Mouse (Mus musculus) liver, adult 2 months (tissue): ENCODE measurements around the gene Arhgap31.

Source experiments
- CTCF ChIP-seq: fragments of 200-500 bp; IDR thresholded peaks from 2 replicates; pipeline ENCODE4 v1.5.1; 2011; ENCODE audit warnings: low read depth, low read length, control low read depth
- POLR2A ChIP-seq: fragments of 200-500 bp; IDR thresholded peaks from 2 replicates; pipeline ENCODE4 v1.6.1; 2011; ENCODE audit warnings: low read length, control low read depth; ENCODE audit not compliant: insufficient read depth; ENCODE audit errors: extremely low read depth

DNA sequence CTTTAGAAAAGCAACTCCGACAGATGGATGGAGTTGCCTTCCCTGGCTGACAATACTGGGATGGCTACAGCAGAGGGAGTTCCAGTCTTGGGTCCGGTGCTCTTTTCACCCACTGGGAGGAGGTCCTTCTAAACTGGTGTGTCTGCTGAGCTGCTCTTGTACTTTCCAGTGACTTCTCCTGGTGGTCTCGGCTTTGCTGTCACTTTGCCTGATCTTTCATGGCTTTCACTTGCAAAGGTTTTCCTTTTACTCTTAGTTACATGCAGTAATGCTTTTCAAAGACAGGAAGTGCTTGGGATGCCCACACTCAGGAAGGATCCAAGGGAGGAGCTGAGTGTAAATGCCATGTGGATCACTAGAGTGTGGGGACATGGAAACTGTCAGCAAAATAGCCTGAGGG is 121.6 kb downstream of the Arhgap31 start:
- no peak for TF ChIP-seq CTCF
- no peak for TF ChIP-seq POLR2A
